Mouse (Mus musculus) neural tube, embryonic 15.5 days (tissue): ENCODE measurements at regions not wholly inside any gene's neighbourhood (a gene's known extent, or its start where the extent isn't known, plus 50 kb on each side); places are given as distances from the start of the nearest gene placed in this dataset.

Source experiments
- ATAC-seq: fragments of 200-750 bp; cut with Nextera tagmentation; 2 replicates; pipeline ENCODE4 v1.8.0; 2017; ENCODE audit warnings: mild to moderate bottlenecking, moderate TSS enrichment, moderate library complexity; ENCODE audit not compliant: low FRiP score
- H3K27ac ChIP-seq: fragments of 300-500 bp; sonication (generic); replicated peaks from 2 replicates; pipeline ENCODE4 v1.5.1; 2015; ENCODE audit warnings: mild to moderate bottlenecking, inconsistent platforms
- H3K27me3 ChIP-seq: fragments of 300-500 bp; sonication (generic); replicated peaks from 2 replicates; pipeline ENCODE4 v1.6.1; 2015; ENCODE audit warnings: inconsistent platforms
- H3K36me3 ChIP-seq: fragments of 300-500 bp; sonication (generic); 2 replicates; pipeline ENCODE4 v1.6.1; 2015; ENCODE audit warnings: inconsistent platforms
- H3K4me1 ChIP-seq: fragments of 300-500 bp; sonication (generic); 2 replicates; pipeline ENCODE4 v1.6.1; 2015; ENCODE audit warnings: inconsistent platforms
- H3K4me2 ChIP-seq: fragments of 300-500 bp; sonication (generic); 2 replicates; pipeline ENCODE4 v1.6.1; 2015; ENCODE audit warnings: inconsistent platforms, mild to moderate bottlenecking, moderate library complexity
- H3K4me3 ChIP-seq: fragments of 300-500 bp; sonication (generic); replicated peaks from 2 replicates; pipeline ENCODE4 v1.5.1; 2015; ENCODE audit warnings: mild to moderate bottlenecking, inconsistent platforms
- H3K9ac ChIP-seq: fragments of 300-500 bp; sonication (generic); replicated peaks from 2 replicates; pipeline ENCODE4 v1.6.1; 2015; ENCODE audit warnings: mild to moderate bottlenecking, inconsistent platforms
- H3K9me3 ChIP-seq: fragments of 300-500 bp; sonication (generic); replicated peaks from 2 replicates; pipeline ENCODE4 v1.6.1; 2016; ENCODE audit warnings: inconsistent platforms
- WGBS: fragments of 180-500 bp; shearing (Covaris S2); methylation state at CpG from one replicate; pipeline ENCODE4 v1.1.7; 2015; ENCODE audit warnings: mixed read lengths; 5-methylcytosine and 5-hydroxymethylcytosine counted together

- Histone ChIP-seq H3K4me2 (no peak overlapping the region), H3K4me1 (0 out of 2 replicates have a peak, but pooled peaks cover 5% of the 10 kb centered on the region), H3K36me3 (no peaks in the 10 kb centered on the region), H3K9ac (no peak overlapping the region), H3K4me3 (no peak overlapping the region), H3K27ac (no peak overlapping the region), H3K27me3 (no peaks in the 10 kb centered on the region), H3K9me3 (no peaks in the 10 kb centered on the region)
- WGBS, result 28% methylated on average over 2 of the region's 2 CpGs
- no peak for ATAC-seq
These were observed 470.2 kb upstream of the Ubash3b start for GRCm38 (mm10) chr9:41631564-41632205.

- H3K4me3 ChIP-seq, result no peak overlapping the region
- no peaks in the 10 kb centered on the region for H3K36me3 ChIP-seq
- no peak overlapping the region for H3K27ac ChIP-seq
- 89% methylated on average over 8 of the region's 8 CpGs for WGBS
- no peaks in the 10 kb centered on the region for H3K9me3 ChIP-seq
- no peaks in the 10 kb centered on the region for H3K4me1 ChIP-seq
- H3K4me2 ChIP-seq, result no peak overlapping the region
- no peaks in the 10 kb centered on the region for H3K27me3 ChIP-seq
- ATAC-seq, result no peak
- no peak overlapping the region for H3K9ac ChIP-seq
These were observed 459.8 kb upstream of the Ubash3b start for GRCm38 (mm10) chr9:41621341-41621740.

DNA sequence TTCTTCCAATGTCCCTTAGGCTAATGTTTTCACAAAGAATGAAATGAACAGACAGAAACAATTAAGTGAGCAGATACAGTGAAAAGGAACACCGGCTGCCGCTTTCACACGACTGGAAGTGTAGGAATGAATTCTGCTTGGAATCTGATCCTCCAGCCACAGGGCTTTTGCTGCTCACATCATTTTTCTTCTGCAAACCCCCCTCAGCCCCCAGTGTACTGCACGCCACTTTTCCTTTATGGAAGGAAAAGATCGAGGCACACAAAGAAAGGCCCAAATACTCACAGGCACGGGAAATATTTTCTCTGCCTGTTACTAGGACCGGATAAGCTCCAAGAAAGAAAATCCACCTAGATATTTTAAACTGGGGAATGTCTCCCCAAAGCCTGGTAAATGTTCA is 452.5 kb upstream of the Ubash3b start:
- H3K4me1 ChIP-seq, result peaks cover 50% of the 10 kb centered on the region
- no peak overlapping the region for H3K9ac ChIP-seq
- H3K9me3 ChIP-seq, result no peaks in the 10 kb centered on the region
- 31% methylated on average over 7 of the region's 7 CpGs for WGBS
- peak overlapping the region; percentile 86 for H3K27ac ChIP-seq
- no peak for ATAC-seq
- no peak overlapping the region for H3K4me2 ChIP-seq
- H3K27me3 ChIP-seq, result no peaks in the 10 kb centered on the region
- no peak overlapping the region for H3K4me3 ChIP-seq
- H3K36me3 ChIP-seq, result no peaks in the 10 kb centered on the region

DNA sequence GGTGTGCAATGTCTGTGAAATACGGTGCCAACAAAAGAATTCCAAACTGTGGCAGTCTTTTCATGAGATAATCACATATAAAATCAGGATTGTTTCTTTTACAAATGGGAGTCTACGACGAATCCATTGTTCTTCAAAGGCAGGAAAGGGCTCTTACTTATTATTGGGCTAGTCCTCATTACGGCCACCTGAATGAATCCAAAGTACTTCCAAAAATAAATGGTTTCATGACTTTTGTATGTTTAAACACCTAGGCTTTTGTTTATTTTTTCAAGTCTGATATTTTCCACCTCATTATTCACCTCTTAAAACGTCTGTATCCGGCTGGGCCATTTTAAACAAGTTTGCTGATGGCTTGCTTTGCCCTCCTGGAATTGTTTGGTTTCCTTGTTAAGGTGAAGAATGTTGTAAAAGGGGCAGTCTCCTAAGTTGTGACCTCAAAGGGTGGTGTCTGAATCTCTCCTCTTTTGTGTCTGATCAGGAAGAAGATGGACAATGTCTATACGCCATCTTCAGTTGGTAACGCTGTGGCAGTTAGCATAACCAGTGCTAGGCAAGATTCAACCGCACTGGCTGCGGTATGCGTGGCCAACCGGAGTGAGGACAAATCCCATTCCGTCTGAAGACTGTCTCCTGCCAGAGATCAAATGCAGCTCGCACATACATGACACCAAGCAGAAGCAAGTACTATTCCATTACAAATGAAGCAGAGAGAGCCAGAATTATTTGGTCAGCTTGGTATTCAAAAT is 451.5 kb upstream of the Ubash3b start:
- no peak overlapping the region for H3K4me3 ChIP-seq
- H3K4me1 ChIP-seq, result peaks cover 50% of the 10 kb centered on the region
- no peak for ATAC-seq
- peak overlapping the region; percentile 86 for H3K27ac ChIP-seq
- H3K27me3 ChIP-seq, result no peaks in the 10 kb centered on the region
- H3K36me3 ChIP-seq, result no peaks in the 10 kb centered on the region
- H3K4me2 ChIP-seq, result peak overlapping the region; percentile 46
- no peak overlapping the region for H3K9ac ChIP-seq
- 27% methylated on average over 14 of the region's 14 CpGs for WGBS
- no peaks in the 10 kb centered on the region for H3K9me3 ChIP-seq

DNA sequence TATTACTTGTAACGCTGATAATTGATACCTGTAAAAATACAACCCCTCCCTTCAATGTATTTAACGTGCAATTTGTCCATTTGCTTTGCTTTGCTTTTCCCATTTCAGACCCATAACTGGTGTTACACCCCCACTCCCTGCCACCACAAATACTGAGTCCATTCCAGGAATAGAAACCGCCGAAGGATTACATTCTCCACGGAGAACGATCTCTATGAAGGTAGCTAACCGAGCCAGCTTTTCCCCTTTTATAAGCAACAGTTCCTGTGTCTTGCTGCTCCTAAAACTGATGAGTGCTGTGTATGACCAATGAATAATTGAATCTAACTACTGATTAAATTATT is 450.9 kb upstream of the Ubash3b start:
- 5% methylated on average over 7 of the region's 7 CpGs for WGBS
- H3K9ac ChIP-seq, result peak overlapping the region; percentile 11; the same call in 1 of the 2 replicates
- no peaks in the 10 kb centered on the region for H3K9me3 ChIP-seq
- ATAC-seq, result peak; percentile 67
- H3K27ac ChIP-seq, result peak overlapping the region; percentile 86
- H3K27me3 ChIP-seq, result no peaks in the 10 kb centered on the region
- no peaks in the 10 kb centered on the region for H3K36me3 ChIP-seq
- H3K4me3 ChIP-seq, result no peak overlapping the region
- H3K4me2 ChIP-seq, result peak overlapping the region; percentile 46
- H3K4me1 ChIP-seq, result peaks cover 50% of the 10 kb centered on the region

DNA sequence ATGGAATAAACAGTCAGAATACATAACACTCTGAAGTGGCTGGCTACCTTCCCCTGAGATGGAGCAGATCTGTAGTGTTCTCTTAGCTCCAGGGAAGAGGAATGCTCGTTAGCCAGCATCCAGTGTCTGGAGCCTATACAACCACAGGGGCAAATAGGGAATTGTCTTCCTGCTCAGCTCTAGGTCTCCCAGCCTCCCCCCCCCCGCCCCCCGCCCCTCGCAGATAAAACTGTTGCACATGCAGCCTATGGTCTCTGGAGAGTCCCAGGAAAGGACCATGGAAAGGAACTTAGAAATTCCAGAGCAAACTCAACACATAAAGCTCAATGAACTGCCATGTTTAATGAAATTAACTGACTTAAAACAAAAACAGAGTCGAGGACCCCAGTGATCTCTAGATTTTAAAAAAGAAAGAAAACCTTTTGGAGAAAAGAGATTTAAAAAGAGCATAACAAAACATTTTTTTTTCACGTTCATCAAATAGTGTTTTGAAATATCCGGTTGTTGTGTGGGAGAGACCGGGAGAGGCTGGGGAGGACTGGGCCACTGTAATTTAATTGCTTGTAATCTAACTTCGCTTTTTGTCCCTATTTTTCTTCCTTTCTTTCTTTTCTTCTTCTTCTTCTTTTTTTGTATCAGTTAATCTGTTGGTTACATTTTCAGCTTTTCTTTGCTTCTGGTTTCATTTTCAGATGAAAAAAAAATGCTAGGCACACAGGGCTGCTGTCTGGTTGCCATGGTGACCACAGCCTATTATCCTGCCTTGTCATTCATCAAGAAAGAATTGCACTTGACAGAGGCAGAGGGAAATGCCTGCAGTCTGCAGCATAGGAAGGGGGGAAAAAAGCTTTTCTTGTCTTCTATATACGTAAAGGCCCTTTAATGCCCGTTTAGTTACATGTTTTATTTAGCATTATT is 450.3 kb upstream of the Ubash3b start:
- Histone ChIP-seq H3K27ac (peak overlapping the region; percentile 86), H3K4me2 (peak overlapping the region; percentile 46), H3K9ac (peak overlapping the region; percentile 11; the same call in 1 of the 2 replicates), H3K4me3 (peak overlapping the region; percentile 2; the same call in 1 of the 2 replicates), H3K27me3 (no peaks in the 10 kb centered on the region), H3K36me3 (no peaks in the 10 kb centered on the region), H3K9me3 (no peaks in the 10 kb centered on the region), H3K4me1 (peaks cover 50% of the 10 kb centered on the region)
- ATAC-seq, result peak; percentile 92
- WGBS, result 6% methylated on average over 11 of the region's 11 CpGs

DNA sequence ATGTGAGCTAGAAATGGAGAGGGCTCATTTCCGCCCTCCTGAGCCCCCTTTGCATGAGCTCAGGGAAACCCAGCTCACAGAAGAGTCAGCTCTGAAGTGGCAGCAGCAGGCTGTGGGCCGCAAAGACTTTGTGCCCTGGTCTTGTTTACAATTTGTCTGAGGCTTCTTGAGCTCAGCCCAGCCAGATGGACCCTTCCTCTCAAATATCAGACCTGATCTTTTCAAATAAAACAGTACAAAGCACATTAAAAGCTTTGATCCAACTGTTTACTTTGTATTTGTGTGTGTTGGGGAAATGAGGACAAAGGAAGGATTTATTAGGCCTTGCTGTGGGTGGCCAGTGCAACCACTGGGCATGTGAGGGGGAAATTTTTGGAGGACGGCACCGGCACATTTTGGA is 448.9 kb upstream of the Ubash3b start:
- Histone ChIP-seq H3K27me3 (no peaks in the 10 kb centered on the region), H3K36me3 (no peaks in the 10 kb centered on the region), H3K4me2 (no peak overlapping the region), H3K4me3 (no peak overlapping the region), H3K9ac (peak overlapping the region; percentile 11; the same call in 1 of the 2 replicates), H3K4me1 (peaks cover 58% of the 10 kb centered on the region), H3K9me3 (no peaks in the 10 kb centered on the region), H3K27ac (peak overlapping the region; percentile 86)
- no peak for ATAC-seq
- WGBS, result 22% methylated on average over 4 of the region's 4 CpGs

- Histone ChIP-seq H3K4me1 (peaks cover 24% of the 10 kb centered on the region), H3K9ac (no peak overlapping the region), H3K4me3 (no peak overlapping the region), H3K36me3 (no peaks in the 10 kb centered on the region), H3K4me2 (no peak overlapping the region), H3K27ac (peak overlapping the region; percentile 49; the same call in 1 of the 2 replicates), H3K9me3 (no peaks in the 10 kb centered on the region), H3K27me3 (no peaks in the 10 kb centered on the region)
- ATAC-seq, result no peak
- WGBS, result 90% methylated on average over 1 of the region's 1 CpGs
These were observed 444.6 kb upstream of the Ubash3b start for GRCm38 (mm10) chr9:41606136-41606535.

- no peaks in the 10 kb centered on the region for H3K9me3 ChIP-seq
- no peak for ATAC-seq
- H3K4me3 ChIP-seq, result no peak overlapping the region
- H3K4me2 ChIP-seq, result no peak overlapping the region
- H3K9ac ChIP-seq, result no peak overlapping the region
- H3K27me3 ChIP-seq, result no peaks in the 10 kb centered on the region
- no peaks in the 10 kb centered on the region for H3K36me3 ChIP-seq
- H3K4me1 ChIP-seq, result peaks cover 22% of the 10 kb centered on the region
- H3K27ac ChIP-seq, result peak overlapping the region; percentile 49
- WGBS, result 29% methylated on average over 1 of the region's 1 CpGs
These were observed 443.4 kb upstream of the Ubash3b start for GRCm38 (mm10) chr9:41604916-41605315.

DNA sequence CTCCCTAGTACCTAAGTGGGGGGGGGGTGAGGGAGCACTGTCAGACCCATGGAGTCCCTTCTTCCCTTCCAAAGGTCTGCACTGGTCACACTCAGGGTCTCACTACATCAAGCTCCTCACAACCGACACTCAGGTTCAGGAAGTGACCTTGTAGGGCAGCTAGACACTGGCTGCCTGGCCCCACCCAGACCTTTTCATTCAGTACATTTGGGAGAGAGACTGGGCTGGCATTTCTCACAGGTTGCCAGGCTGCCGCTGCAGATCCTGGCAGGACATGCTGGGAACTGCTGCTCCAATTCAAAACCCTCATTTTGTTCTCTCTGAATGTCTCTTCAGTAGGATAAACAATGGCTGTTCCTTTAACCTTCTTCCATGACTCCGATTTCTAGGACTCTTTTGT is 439.3 kb upstream of the Ubash3b start:
- peak; percentile 46; the same call in 1 of the 2 replicates for ATAC-seq
- 16% methylated on average over 3 of the region's 3 CpGs for WGBS
- H3K36me3 ChIP-seq, result no peaks in the 10 kb centered on the region
- H3K27me3 ChIP-seq, result no peaks in the 10 kb centered on the region
- peak overlapping the region; percentile 48 for H3K27ac ChIP-seq
- H3K9ac ChIP-seq, result no peak overlapping the region
- no peaks in the 10 kb centered on the region for H3K9me3 ChIP-seq
- no peak overlapping the region for H3K4me2 ChIP-seq
- peaks cover 33% of the 10 kb centered on the region for H3K4me1 ChIP-seq
- no peak overlapping the region for H3K4me3 ChIP-seq

DNA sequence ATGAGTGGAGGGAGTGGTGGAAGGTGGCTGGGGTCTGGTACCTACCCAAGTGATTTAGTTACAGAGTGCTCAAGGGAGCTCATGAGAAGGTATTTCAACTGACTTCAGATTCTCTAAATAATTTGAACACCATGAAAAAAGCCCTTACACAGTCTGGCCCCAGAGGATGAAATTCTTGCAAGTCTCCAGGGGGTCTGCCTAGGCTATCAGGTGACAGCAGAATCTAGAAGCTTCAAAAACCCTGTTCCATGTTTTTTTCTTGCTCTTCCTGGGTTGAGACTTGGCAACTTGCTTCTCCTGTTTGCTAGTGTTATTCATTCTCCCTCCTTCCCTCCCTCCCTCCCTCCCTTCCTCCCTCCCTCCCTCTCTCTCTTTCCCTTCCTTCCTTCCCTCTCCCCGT is 438.4 kb upstream of the Ubash3b start:
- H3K4me3 ChIP-seq, result no peak overlapping the region
- 47% methylated on average over 1 of the region's 1 CpGs for WGBS
- H3K27me3 ChIP-seq, result no peaks in the 10 kb centered on the region
- H3K4me1 ChIP-seq, result peaks cover 29% of the 10 kb centered on the region
- no peaks in the 10 kb centered on the region for H3K9me3 ChIP-seq
- H3K9ac ChIP-seq, result no peak overlapping the region
- H3K4me2 ChIP-seq, result no peak overlapping the region
- H3K36me3 ChIP-seq, result no peaks in the 10 kb centered on the region
- no peak for ATAC-seq
- peak overlapping the region; percentile 23; the same call in 1 of the 2 replicates for H3K27ac ChIP-seq
